Mouse (Mus musculus) embryo, embryonic 10.5 days (tissue): ENCODE data around the gene Gm12169.
"Not testable (repeated sequence)": the region's sequence is repeated elsewhere in the genome, so short reads cannot be mapped to it uniquely, and the experiment has no call there.

Experiments
- DNase-seq: peaks from one replicate; pipeline ENCODE4 v3.0.0-alpha.2; 2015; ENCODE audit warnings: low spot score

Gm12169 gene

DNA sequence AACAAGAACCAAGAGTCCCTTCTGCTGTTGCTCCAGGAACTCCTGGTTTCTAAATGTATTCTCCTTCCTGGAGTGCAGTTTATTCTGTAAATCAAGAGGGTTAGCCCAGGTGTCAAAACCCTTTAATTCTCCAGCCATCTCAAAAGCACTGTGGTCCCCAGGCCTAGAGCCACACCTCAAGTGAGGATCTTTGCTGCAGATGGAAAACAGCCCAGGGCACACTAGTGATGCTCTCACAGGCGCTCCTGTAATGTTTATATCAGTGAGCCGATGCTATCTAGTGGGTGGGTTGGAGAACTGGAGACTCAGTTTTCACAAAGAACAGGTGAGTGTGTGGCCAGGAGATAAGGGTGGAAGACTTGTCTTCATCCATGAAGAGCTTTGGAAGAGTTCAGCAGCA, at the start of gene Gm12169:
Gene Gm12169 (plus strand): TSS at position 301 of the 400 bp plus-strand sequence.
- DNase-seq, result no peak

DNA sequence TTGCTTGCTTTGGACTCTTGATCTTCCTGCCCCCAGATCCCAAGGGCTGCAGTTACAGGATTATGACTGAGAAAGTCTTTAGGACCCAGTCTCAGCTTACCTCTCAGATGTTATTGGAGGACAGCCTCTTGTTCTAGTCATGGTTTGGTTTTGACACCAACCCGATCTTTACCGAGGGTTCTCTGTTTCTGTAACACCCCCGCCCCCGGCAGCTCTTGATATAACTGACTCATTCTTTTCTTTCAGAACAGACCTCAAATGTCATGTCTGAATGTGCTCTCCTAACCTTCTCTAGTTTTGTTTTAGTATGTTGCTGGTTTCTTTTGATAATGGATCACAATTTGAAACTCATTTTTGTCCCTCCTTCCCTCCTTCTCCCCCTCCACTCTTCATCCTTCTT, 49.8 kb upstream of the Gm12169 start:
- DNase-seq, result no peak

DNA sequence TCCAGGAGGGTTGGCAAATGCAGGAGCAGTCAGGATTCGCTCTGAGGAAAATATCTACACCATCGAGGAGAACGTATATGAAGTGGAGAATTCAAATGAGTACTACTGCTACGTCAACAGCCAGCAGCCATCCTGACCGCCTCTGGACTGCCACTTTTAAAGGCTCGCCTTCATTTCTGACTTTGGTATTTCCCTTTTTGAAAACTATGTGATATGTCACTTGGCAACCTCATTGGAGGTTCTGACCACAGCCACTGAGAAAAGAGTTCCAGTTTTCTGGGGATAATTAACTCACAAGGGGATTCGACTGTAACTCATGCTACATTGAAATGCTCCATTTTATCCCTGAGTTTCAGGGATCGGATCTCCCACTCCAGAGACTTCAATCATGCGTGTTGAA, 44.7 kb upstream of the Gm12169 start:
- no peak for DNase-seq

DNA sequence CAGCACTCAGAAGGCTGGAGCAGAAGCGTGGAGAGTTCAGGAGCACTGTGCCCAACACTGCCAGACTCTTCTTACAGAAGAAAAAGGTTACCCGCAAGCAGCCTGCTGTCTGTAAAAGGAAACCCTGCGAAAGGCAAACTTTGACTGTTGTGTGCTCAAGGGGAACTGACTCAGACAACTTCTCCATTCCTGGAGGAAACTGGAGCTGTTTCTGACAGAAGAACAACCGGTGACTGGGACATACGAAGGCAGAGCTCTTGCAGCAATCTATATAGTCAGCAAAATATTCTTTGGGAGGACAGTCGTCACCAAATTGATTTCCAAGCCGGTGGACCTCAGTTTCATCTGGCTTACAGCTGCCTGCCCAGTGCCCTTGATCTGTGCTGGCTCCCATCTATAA, 43.5 kb upstream of the Gm12169 start:
- DNase-seq, result no peak

DNA sequence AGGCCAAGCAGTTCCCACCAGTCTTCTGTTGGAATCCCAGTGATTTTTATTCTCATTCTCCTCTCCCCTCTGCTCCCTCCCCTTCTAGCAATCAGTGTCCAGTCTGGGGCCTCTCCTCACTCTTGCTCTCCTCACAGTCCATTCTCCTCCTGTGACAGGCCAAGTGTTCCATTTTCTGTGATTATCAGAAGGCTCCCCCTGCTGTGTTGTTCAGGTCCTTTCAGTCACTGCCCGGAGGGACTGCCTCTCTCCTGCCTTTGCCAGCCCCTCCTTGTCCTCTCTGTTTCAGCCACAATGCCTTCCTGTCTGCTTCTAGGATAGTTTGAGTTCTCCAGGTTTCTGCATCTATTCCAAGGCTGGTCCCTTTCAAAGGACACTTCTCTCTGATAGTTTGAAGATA, 35.8 kb upstream of the Gm12169 start:
- no peak for DNase-seq

DNA sequence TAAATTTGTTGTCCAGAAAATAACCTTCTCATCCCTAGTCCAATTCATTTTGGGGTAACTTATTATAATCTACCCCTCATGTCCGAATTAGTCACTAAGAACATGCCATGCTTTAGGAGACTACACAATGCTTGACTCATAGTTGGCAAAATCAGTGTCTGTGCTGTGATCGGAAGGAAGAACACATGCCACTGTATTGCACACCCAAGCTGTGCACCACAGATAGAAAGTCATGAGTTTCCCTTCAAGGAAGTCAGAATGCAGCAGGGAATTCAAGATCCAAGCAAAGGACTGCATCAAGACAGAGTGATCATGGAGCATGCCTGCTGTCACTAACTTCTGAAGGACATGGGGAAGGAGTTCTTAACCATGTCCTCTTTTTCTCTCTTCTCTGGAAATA, 35.4 kb upstream of the Gm12169 start:
- no peak for DNase-seq

DNA sequence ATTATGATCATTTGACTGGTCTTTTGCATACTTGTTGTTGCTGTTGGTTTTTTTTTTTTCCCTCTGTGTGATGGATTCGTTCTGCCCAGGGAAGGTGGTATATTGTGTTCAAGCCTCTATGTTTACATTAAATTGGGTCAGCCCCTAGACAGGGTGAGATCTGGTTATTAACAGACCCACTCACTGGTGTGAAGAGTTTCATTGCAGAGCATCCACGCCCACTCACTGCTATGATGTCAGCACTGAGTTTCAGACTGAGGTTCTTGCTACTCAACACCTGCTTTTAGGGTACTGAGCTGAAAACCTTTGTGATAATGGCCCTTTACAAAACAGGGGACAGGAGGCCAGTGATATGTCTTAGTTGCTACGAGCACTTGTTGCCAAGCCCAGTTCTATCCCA, 16.9 kb upstream of the Gm12169 start:
- no peak for DNase-seq

DNA sequence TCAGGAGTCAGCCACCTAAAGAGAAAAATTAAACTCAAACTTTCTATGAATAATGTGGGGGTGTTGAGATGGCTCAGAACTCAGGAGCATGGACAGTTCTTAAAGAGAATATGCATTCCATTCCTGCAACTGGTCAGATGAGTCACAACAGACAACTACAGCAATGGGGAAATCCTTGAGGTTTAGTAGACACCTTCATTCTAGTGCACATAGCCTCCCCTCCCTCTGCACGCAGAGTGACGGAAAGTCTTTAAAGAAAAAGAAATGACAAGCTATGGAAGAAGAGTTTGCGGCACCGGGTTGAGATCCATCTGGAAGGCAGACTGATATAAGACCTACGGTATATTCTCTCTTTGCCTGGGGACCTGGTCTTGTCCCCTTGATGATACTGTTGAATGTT, 14.1 kb upstream of the Gm12169 start:
- no peak for DNase-seq

DNA sequence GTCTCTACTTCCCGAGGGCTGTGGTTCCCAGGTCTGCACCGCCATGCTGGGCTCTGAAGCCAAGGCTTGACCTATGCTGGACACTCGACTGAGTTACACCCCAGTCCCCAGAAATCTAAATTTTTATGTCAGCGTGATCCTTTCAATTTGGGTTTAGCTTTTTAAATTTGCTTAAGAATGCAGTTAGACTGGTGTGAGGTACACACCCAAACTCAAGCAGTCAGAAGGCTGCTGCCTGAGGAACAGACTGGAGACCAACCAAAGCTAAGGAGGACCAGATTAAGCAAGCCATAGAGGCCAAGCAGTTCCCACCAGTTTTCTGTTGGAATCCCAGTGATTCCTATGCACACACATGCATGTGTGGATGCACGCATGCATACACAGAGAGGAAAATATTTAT, 2.7 kb upstream of the Gm12169 start:
- DNase-seq, result not testable (repeated sequence)

DNA sequence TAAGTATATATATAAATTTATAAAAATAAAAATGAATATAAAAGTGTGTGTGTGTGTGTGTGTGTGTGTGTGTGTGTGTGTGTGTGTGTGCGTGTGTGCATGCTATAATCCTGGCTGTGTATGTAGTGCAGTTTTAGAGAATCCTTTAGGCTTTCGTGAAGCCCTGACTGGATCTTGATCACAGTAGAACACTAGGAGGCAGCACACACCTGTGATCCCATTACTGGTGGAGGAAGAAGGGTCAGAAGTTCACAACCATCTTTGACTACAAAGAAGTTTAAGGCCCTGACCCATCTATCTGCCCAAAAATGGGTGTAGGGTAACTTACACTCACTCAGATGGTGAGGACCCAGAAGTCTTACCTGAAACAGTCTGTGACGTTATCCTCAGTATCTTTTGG, 1.3 kb upstream of the Gm12169 start:
- peak; percentile 18 for DNase-seq

DNA sequence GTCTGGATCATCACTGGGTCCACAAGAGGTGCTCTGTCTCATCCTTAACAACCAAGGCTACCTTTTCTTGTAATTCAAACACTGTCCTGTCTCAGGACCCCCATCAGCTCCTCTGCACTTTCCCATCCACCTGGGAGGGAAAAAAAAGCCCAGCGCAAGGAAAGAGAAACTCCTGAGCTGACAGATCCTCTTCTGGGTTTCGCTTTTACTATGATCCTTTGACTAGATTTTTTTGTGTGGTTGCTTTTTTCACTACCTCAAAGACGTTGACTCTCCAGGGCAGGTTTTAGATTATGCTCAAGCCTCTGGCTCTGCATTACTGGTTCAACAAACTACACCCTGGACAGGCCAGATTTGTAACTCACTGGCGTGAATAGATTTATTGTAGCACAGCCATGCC, 6.1 kb downstream of the Gm12169 start:
- no peak for DNase-seq

DNA sequence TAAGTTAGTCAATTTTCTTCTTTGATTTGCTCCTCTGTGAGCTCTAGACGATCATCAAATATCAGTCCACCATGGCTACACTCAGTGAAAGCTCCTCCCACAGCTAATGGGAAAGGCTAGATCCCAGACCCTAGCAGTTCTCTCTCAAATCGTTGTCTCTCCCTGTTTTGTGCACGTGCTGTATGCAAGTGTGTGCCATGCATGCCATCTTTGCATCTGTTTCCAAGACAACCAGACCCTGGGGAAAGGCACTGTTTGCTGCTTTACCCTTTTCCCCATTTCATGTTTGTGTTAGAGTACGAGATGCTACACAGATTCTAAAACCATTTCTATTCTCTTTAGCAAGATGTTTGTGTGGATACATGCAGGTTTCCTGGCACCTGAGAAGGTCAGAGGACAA, 13.0 kb downstream of the Gm12169 start:
- no peak for DNase-seq

DNA sequence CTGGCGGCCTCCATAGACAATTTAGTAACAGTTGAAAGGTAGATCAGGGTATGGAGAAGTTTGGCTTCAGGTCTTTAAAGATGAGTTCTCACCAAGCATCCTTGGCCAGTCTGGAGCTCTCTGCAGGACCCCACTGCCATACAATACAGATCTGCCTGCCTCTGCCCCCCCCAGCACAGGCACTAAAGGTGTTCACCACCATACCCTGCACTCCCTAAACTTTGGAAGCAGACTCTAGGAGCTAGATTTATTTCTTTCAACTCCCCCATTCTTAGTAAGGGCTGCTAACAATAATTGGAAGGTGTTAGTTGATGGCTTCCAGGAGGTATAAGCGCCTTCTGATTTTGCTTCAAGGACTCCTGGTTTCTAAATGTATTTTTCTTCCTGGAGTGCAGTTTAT, 19.5 kb downstream of the Gm12169 start:
- DNase-seq, result no peak

DNA sequence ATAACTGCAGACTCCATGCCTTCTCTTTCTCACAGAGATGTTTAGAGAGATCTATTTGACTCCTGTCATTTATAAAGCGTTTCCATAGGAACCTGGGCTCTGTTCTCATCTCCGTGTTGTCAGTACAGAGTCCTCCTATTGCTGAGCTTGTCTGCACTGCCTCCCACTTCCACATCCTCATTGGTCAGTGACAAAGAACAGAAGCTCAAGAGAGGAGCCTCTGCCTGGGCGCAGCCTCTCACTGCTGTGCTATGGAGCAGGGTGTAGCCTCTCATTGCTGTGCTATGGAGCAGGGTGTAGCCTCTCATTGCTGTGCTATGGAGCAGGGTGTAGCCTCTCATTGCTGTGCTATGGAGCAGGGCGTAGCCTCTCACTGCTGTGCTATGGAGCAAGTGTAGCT, 25.7 kb downstream of the Gm12169 start:
- DNase-seq, result no peak

DNA sequence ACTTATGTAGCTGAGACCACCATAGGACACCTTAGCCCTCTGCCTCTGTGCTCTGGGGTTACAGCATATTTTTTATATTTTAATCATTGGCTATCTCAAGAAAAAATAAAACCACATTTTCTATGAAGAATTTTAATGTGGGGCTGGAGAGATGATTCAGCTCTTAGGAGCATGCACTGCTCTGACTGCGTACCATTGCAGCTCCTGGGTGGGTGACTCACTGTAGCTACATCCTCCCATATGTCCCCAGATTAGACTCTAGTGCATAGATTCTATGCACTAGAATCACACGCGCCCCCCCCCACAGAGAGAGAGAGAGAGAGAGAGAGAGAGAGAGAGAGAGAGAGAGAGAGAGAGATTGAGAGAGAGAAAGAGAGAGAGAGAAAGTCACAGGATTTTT, 28.7 kb downstream of the Gm12169 start:
- DNase-seq, result no peak

DNA sequence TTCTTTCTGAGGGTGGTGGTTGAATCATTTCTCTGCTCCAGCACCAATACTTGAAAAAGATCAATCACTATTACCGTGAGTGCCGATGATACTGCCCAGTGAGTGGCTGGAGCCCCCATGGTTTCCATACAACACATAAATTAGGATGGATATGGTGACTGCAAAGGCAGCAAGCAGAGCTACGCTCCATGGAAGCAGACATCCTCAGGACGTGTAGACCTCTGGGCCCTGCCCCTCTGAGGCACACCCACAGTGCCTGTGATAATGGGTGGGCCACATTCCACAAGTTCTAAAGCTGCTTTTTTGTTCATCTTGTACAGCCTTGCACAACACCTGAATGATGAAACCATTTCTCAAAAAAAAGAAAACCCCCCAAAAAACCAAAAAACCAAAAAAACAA, 37.1 kb downstream of the Gm12169 start:
- no peak for DNase-seq

DNA sequence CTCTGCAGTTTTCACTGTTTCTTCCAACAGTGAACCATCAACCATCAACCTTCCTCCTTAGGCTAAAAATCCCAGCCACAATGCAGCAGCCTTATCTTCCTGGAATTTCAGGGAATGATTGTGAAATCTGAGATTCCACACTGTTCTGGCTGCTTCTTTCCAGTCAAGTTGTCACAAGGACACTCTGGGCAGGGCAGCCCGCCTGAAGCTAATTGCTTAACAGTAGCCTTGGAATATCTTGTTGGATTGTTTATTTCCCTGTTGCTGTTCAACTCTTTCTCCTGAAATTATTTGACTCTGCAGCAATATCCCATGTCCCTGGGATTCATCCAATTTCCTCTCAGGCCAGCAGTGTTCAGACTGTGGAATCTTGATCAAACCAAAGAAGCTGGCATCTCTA, 40.7 kb downstream of the Gm12169 start:
- DNase-seq, result no peak

DNA sequence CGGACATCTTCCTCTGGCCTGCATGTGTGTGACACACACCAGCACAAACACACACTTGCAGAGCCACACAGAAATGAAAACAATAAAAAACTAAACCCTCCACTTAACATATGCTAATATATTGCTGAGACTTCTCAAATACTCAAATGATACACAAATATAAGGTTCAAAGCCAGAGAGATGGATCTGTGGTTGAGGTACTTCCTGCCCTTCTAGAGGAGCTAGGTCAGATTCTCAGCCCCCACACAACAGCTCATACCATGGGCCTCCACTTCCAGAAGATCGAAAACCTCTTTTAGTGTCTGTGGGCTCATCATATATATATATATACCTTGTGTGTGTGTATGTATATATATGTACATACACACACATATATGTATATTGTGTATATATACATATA, 42.0 kb downstream of the Gm12169 start:
- no peak for DNase-seq

DNA sequence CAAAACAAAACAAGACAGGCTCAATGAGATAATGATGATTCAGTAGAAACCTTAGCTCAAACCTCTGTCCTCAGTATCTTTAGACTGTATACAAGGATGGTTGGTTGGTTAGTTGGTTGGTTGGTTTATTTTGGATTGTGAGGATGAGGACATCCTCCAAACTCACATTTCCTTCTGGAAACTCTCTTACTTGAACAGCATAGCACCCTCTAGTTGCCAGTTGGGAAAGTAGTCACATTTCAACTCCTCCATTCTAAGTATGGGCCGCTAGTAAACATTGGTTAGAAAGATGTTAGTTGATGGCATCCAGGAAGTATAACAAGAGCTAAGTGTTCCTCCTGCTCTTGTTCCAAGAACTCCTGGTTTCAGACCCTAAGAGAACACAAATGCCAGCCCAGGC, 45.1 kb downstream of the Gm12169 start:
- no peak for DNase-seq

DNA sequence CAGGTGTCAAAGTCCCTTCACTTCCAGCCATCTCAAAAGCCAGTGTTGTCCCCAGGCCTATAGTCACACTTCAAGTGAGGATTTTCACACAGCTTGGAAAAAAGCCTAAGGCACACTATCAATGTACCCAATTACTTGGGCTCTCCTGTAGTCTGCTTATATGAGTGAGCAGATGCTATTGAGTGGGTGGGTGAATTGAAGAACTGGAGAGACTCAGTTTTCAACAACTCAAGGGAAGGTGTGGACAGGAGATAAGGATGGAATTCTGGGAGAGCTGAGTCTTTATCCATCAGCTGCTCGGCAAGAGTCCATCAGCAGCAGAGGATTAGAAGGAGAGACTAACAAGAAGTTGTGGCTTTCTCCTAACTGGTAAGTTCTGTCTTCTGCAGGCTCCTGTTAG, 47.3 kb downstream of the Gm12169 start, which contains the start of gene BC053393:
Gene BC053393 (plus strand): TSS at position 210 of the 400 bp plus-strand sequence.
- no peak for DNase-seq

DNA sequence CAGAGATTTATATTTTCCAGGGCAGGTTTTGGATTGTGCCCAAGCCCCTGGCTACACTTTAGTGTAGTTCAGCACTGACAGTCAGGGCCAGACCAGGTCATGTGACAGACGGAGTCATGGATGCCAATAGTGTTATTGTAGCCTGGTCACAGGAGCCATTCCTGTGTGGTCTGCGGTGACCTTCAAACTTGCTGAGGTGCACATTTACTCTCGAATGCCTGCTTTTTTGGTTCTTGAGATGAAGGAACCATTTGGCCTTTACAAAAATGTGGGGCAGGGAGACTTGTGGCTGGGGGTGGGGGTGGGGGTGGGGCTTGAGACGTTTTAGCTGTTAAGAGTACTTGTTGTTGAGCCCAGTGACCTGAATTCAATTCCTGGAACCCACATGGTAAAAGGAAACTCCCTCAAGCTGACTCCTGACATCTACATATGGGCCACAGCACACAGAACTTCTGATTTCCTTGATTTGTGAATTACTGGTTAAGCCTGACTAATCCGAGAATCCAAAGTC, 54.8 kb downstream of the Gm12169 start:
- peak; percentile 4 for DNase-seq

DNA sequence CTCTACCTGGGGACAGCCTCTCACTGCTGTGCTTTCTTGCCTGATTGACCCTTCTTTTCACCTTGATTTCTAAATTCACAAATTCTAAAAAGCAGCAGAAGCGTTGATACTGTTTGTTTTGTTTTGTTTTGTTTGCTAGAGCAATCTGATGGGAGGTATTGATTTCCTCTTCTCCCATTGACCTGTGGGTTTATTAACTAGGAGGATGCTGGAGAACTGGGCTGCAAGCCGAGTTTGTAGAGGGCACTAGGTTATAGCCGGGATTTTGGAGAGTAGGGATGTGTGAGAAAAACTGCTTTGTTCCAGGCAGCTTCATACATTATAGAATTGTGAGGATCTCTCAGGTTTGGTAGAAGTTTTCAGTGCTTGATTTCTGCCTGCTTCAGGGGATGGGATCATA, 56.4 kb downstream of the Gm12169 start:
- no peak for DNase-seq

DNA sequence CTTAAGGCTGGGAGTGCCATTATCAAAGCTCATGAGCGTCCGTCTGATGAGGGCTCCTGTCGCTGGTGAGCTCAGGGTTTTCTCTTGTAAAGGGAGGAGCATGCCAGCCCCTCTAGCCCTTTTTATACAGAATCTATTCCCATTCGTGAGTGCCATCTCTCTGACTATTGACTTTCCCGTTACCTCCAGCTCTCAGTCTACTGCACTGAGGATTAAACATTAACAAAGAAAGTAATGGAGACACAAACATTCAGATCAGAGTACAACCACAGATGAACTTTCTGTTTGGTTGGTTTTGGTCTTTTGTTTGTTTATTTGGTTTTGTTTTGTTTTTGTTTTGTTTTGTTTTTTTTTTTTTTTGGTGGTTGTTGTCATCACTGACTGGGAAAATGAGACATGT, 58.7 kb downstream of the Gm12169 start:
- no peak for DNase-seq
